Mouse (Mus musculus): Measurements from ENCODE around the gene Ccser1. TPM values are rescaled to one million over a fixed set of nuclear protein-coding genes. Genes with fewer than 3 reads are reported as not detected.
A peak's percentile ranks its signal among the peaks of the same experiment; 100 is the strongest.

Gene Ccser1
- polyA plus RNA-seq, 1 experiment = not detected

DNA sequence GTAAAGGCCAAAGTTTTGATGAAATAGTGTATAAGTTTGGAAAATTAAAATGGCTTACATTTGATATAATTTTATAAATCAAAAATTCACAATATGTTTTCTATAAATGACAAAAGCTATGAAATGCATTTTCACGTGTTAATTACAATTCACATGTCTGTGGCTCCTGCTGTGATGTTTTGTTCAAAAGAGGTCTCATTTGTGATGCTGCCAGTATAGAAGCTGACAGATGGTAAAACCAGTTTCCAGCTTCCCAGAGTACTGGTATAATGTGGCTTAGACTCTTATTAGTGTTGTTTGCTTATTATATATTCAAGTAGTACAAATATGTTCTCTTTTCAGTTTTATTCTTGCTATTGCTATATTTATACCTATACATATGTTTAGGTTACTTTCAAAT is 4.0 kb upstream of the Ccser1 start:
- no peaks in the 10 kb centered on the region for H3K4me1 ChIP-seq (ENCODE audit: control insufficient read depth, insufficient read depth, low read length)
- no peak overlapping the region for H3K4me3 ChIP-seq (ENCODE audit: insufficient read depth, low read depth, low read length)
- no peak for TF ChIP-seq POLR2A (IDR thresholded peaks at IDR 0.05; ENCODE audit: insufficient read depth, low read depth, low read length)
- TF ChIP-seq CTCF (IDR thresholded peaks at IDR 0.05; ENCODE audit: insufficient read depth, low read depth, low read length) = no peak
- no peak overlapping the region for H3K27ac ChIP-seq (ENCODE audit: insufficient read depth, low read depth, low read length)
- 84% methylated on average over 1 of the region's 1 CpGs for WGBS

DNA sequence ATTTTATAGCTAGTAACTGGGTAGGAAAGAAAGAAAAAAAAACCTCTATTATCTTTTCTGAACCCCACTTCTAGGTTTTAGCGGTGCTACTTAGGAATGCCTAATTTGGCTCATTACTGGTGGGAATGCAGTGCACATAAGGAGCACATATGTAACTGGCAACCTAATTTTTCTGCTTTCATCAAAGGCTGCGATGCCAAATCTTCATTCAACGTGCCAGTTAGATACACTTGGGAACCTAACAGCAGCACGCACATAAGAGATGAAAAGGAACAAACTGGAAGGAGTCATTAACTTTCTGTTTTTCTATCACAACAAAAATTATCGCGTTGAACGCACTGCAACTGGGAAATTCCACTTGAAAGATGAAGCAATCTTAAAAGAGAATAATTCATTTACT is 2.6 kb upstream of the Ccser1 start:
- no peaks in the 10 kb centered on the region for H3K4me1 ChIP-seq (ENCODE audit: control insufficient read depth, insufficient read depth, low read length)
- no peak overlapping the region for H3K4me3 ChIP-seq (ENCODE audit: insufficient read depth, low read depth, low read length)
- TF ChIP-seq POLR2A (IDR thresholded peaks at IDR 0.05; ENCODE audit: insufficient read depth, low read depth, low read length) = no peak
- TF ChIP-seq CTCF (IDR thresholded peaks at IDR 0.05; ENCODE audit: insufficient read depth, low read depth, low read length) = no peak
- WGBS = 67% methylated on average over 7 of the region's 7 CpGs
- no peak overlapping the region for H3K27ac ChIP-seq (ENCODE audit: insufficient read depth, low read depth, low read length)

DNA sequence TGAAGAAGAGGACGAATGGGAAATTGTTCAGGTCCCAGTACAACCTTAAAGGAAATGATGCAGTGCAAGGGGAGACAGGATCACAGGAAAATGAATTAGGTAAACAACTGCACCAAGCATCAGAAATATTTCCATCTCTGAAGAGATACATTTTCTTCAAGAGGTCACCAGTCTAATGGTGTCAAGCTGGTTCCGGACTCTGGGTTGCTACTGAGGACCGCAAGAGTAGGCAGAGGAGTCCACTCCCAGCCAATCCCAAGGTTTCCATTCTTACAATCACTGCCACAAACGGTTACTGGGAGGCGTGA is 529 bp upstream of the Ccser1 start:
- H3K27ac ChIP-seq (ENCODE audit: insufficient read depth, low read depth, low read length) = 0 out of 2 replicates have a peak overlapping the region, but pooled peaks have one; percentile 12
- H3K4me1 ChIP-seq (ENCODE audit: control insufficient read depth, insufficient read depth, low read length) = no peaks in the 10 kb centered on the region
- TF ChIP-seq POLR2A (IDR thresholded peaks at IDR 0.05; ENCODE audit: insufficient read depth, low read depth, low read length) (no peak), CTCF (IDR thresholded peaks at IDR 0.05; ENCODE audit: insufficient read depth, low read depth, low read length) (no peak)
- WGBS = 4% methylated on average over 5 of the region's 5 CpGs
- H3K4me3 ChIP-seq (ENCODE audit: insufficient read depth, low read depth, low read length) = peak overlapping the region; percentile 71

DNA sequence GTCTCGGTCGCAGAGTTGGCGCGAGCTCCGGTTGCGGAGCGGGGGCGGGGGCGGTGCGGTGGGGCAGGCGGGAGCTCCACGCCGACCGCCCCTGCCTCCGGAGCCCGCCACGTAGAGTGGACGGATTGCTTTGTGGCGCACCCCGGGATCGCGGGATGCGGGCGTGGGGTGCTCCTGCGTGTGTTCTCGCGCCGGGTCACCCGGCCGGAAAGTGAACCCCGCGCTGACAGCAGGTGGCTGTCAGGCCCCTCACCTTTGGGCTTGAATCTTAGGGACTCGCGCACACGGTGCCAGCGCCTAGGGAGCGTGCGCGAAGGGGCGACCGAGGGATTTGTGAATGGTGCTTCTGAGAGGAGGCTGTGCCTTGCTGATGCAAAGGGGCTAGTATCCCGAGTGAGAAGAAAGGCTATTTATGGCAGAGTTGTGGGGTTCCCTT is 650 bp downstream of the Ccser1 start:
- TF ChIP-seq CTCF (IDR thresholded peaks at IDR 0.05; ENCODE audit: insufficient read depth, low read depth, low read length) (no peak), POLR2A (IDR thresholded peaks at IDR 0.05; ENCODE audit: insufficient read depth, low read depth, low read length) (no peak)
- no peak overlapping the region for H3K27ac ChIP-seq (ENCODE audit: insufficient read depth, low read depth, low read length)

DNA sequence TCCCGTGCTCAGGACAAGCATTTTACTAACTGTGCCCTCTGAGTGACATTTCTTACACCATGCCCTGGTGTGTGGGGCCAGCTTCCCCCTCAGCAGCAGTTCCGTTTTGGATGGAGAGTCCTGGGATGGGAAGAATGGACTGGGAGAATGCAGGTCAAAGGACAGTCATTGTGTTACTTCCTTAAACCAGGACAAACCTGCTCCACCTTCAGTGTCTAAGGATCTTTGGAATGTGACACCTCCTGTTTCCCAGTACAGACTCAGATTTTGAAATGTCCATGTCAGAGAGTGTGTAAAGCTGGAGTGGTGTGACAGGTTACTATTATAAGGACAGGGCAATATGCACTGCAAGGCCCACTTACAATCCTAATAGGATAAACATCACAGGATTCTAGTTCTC is 8.9 kb downstream of the Ccser1 start:
- TF ChIP-seq POLR2A (IDR thresholded peaks at IDR 0.05; ENCODE audit: insufficient read depth, low read depth, low read length) = no peak
- no peak for TF ChIP-seq CTCF (IDR thresholded peaks at IDR 0.05; ENCODE audit: insufficient read depth, low read depth, low read length)
- Histone ChIP-seq H3K4me1 (ENCODE audit: control insufficient read depth, insufficient read depth, low read length) (no peaks in the 10 kb centered on the region), H3K27ac (ENCODE audit: insufficient read depth, low read depth, low read length) (no peak overlapping the region), H3K4me3 (ENCODE audit: insufficient read depth, low read depth, low read length) (no peak overlapping the region)
- 70% methylated on average over 2 of the region's 2 CpGs for WGBS

More for the DNA sequence above, 650 bp downstream of the Ccser1 start:
- under 1% methylated on average over 42 of the region's 42 CpGs for WGBS
- H3K4me1 ChIP-seq (ENCODE audit: control insufficient read depth, insufficient read depth, low read length) = no peaks in the 10 kb centered on the region
- H3K4me3 ChIP-seq (ENCODE audit: insufficient read depth, low read depth, low read length) = peak overlapping the region; percentile 71

DNA sequence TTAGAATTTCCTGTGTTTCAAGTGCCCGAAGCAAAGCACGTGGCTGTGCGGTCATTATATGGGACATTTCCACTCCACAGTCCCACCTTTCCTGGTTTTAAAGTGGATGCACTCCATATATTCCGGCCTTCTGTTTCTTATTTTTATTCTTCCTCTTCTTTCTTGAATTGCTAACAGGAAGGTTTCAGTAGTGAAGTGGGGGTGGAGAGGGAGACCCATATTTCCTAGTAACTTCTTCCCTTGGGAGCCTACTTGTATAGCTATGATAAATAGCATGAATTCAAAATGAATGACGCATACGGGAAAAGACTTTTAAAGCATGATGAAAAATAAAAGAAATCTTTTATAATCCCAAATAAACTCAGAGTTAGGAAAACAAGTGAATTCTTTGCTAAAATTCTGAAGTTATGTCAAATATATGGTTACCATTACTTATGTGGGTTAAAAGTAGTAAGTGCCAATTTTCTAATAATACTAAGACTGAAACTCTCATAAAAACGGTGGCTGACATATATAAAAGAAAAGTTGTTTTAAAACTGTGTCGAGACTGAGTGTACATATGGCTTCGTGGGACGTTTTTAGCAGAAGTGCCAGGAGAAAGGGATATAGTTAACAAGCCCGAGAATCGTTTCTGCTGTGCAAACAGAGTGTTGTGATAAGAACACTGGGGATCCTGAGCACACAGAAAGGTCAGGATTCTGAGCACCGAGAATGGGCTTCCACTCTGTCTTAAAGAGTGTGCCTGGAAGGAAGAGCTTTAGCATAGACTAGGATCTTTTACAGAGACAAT is 11.7 kb downstream of the Ccser1 start:
- 83% methylated on average over 13 of the region's 13 CpGs for WGBS
- Histone ChIP-seq H3K27ac (ENCODE audit: insufficient read depth, low read depth, low read length) (no peak overlapping the region), H3K4me1 (ENCODE audit: control insufficient read depth, insufficient read depth, low read length) (no peaks in the 10 kb centered on the region), H3K4me3 (ENCODE audit: insufficient read depth, low read depth, low read length) (no peak overlapping the region)
- TF ChIP-seq CTCF (IDR thresholded peaks at IDR 0.05; ENCODE audit: insufficient read depth, low read depth, low read length) (no peak), POLR2A (IDR thresholded peaks at IDR 0.05; ENCODE audit: insufficient read depth, low read depth, low read length) (no peak)

DNA sequence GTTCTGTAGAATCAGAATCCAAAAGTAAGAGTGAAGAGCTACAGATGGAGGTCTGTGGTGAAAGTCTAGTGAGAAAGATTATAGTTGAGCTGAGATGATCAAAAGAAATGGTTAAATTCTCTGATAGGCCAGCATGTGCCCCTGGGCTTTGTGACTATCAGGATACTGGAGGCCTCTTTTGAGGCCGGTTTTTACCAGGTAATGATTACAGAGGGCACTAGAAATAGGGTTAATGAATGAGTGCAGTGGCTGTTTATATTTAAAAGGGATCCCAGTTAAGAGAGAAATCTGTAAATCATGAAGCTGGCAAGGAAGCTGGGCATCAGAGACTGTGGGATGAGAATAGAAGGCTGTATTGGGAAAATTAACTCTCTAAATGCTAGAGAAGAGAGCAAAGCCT is 23.2 kb downstream of the Ccser1 start:
- Histone ChIP-seq H3K4me3 (ENCODE audit: insufficient read depth, low read depth, low read length) (no peak overlapping the region), H3K27ac (ENCODE audit: insufficient read depth, low read depth, low read length) (no peak overlapping the region), H3K4me1 (ENCODE audit: control insufficient read depth, insufficient read depth, low read length) (no peaks in the 10 kb centered on the region)
- TF ChIP-seq CTCF (IDR thresholded peaks at IDR 0.05; ENCODE audit: insufficient read depth, low read depth, low read length) = no peak
- TF ChIP-seq POLR2A (IDR thresholded peaks at IDR 0.05; ENCODE audit: insufficient read depth, low read depth, low read length) = no peak
- 86% methylated on average over 1 of the region's 1 CpGs for WGBS

DNA sequence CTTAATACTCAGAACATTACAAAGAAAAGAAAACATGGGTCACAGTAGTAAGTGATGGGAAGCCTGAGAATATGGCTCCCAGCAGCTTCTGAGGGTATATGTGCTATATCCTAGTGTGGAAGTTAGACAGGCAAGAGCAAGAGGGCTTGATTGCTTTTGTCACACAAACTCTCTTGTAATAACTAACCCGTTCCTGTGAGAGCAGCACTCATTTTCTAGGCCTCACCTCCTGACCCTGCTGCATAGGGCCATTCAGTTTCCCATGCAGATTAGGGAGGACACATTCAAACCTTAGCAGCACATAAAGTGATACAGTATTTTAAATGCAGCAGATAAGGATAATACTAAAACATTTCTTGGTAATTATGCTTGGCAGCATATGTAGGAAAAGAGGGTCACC is 25.9 kb downstream of the Ccser1 start:
- WGBS = 78% methylated on average over 1 of the region's 1 CpGs
- Histone ChIP-seq H3K4me1 (ENCODE audit: control insufficient read depth, insufficient read depth, low read length) (no peaks in the 10 kb centered on the region), H3K27ac (ENCODE audit: insufficient read depth, low read depth, low read length) (no peak overlapping the region), H3K4me3 (ENCODE audit: insufficient read depth, low read depth, low read length) (no peak overlapping the region)
- TF ChIP-seq POLR2A (IDR thresholded peaks at IDR 0.05; ENCODE audit: insufficient read depth, low read depth, low read length) = no peak
- TF ChIP-seq CTCF (IDR thresholded peaks at IDR 0.05; ENCODE audit: insufficient read depth, low read depth, low read length) = no peak

DNA sequence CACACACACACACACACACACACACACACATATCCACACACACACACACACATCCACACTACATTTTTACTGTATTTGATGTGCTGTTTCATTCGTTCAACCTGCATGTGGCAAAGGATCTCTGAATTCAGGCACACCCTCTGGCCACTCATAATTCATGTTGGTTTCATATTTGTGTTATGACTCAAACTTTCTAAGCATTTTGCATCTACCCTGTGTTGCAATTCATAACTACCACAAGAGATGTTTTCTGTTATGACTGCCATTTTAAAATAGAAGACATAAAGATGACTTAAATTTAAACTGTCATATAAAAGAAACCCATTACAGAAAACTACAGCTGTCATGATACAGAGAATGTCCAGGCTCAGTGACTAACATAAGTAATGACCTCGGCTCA is 26.5 kb downstream of the Ccser1 start:
- Histone ChIP-seq H3K4me1 (ENCODE audit: control insufficient read depth, insufficient read depth, low read length) (no peaks in the 10 kb centered on the region), H3K4me3 (ENCODE audit: insufficient read depth, low read depth, low read length) (no peak overlapping the region), H3K27ac (ENCODE audit: insufficient read depth, low read depth, low read length) (no peak overlapping the region)
- no peak for TF ChIP-seq CTCF (IDR thresholded peaks at IDR 0.05; ENCODE audit: insufficient read depth, low read depth, low read length)
- TF ChIP-seq POLR2A (IDR thresholded peaks at IDR 0.05; ENCODE audit: insufficient read depth, low read depth, low read length) = no peak
- 91% methylated on average over 2 of the region's 2 CpGs for WGBS
